Mouse (Mus musculus) activated CD4-positive, CD25-positive, alpha-beta regulatory T cell, adult 4 months (primary cell): ENCODE measurements around the gene E330034G19Rik. TPM values are rescaled to one million over a fixed set of nuclear protein-coding genes. Genes with fewer than 3 reads are reported as not detected.

Source experiments
- ATAC-seq: one replicate; pipeline ENCODE4 v1.8.0; 2017
- polyA plus RNA-seq, 2 experiments: library from polyadenylated mRNA; unstranded; fragments of 100-300 nt; shearing (Covaris generic); gene quantifications; one replicate each; pipeline ENCODE4 v1.2.1; 2017

Gene E330034G19Rik
- polyA plus RNA-seq, 2 experiments from 2014 or later: not detected

- ATAC-seq: no peak
These were observed 65.4 kb downstream of the E330034G19Rik start for GRCm38 (mm10) chr14:24358295-24358951.

Other genes with a start within 250 kb of the E330034G19Rik start
- gene Dlg5, start 47.3 kb upstream of the E330034G19Rik start, polyA plus RNA-seq: under 1 TPM; 0.29 to 0.52 TPM
- gene Polr3a, start 193.8 kb downstream of the E330034G19Rik start, polyA plus RNA-seq: 10 to 100 TPM; 13.7 to 15.9 TPM
- gene Rps24, start 193.9 kb downstream of the E330034G19Rik start, polyA plus RNA-seq: 1,000 to 10,000 TPM; 2,170 to 2,602 TPM